Mouse (Mus musculus) intestine, postnatal 0 days (tissue): Measurements from ENCODE around the gene Neu4. TPM values are rescaled to one million over a fixed set of nuclear protein-coding genes. Genes with fewer than 3 reads are reported as not detected.
"Not testable (repeated sequence)": the region's sequence is repeated elsewhere in the genome, so short reads cannot be mapped to it uniquely, and the experiment has no call there.

ENCODE experiments used
- ATAC-seq: fragments of 200-750 bp; cut with Nextera tagmentation; 2 replicates; pipeline ENCODE4 v1.8.0; 2017; ENCODE audit warnings: mild to moderate bottlenecking, moderate TSS enrichment, moderate library complexity
- H3K27ac ChIP-seq: fragments of 300-500 bp; sonication (generic); 2 replicates; pipeline ENCODE4 v1.5.1; 2014; ENCODE audit warnings: mild to moderate bottlenecking, low read depth, low read length, moderate library complexity
- H3K27me3 ChIP-seq: fragments of 300-500 bp; sonication (generic); replicated peaks from 2 replicates; pipeline ENCODE4 v1.6.1; 2014; ENCODE audit warnings: low read length, mixed read lengths; ENCODE audit not compliant: control insufficient read depth, insufficient read depth
- H3K36me3 ChIP-seq: fragments of 300-500 bp; sonication (generic); 2 replicates; pipeline ENCODE4 v1.6.1; 2014; ENCODE audit warnings: mild to moderate bottlenecking, moderate library complexity; ENCODE audit not compliant: control insufficient read depth, insufficient read depth
- H3K4me1 ChIP-seq: fragments of 300-500 bp; sonication (generic); replicated peaks from 2 replicates; pipeline ENCODE4 v1.6.1; 2014; ENCODE audit warnings: antibody characterized with exemption, low read length, mixed read lengths; ENCODE audit not compliant: control insufficient read depth, insufficient read depth
- H3K4me2 ChIP-seq: fragments of 300-500 bp; sonication (generic); replicated peaks from 2 replicates; pipeline ENCODE4 v1.6.1; 2014; ENCODE audit warnings: low read depth, mild to moderate bottlenecking, moderate library complexity
- H3K4me3 ChIP-seq: fragments of 300-500 bp; sonication (generic); 2 replicates; pipeline ENCODE4 v1.5.1; 2014; ENCODE audit warnings: low read depth, low read length
- H3K9ac ChIP-seq: fragments of 300-500 bp; sonication (generic); 2 replicates; pipeline ENCODE4 v1.6.1; 2014; ENCODE audit warnings: mild to moderate bottlenecking, low read depth, low read length
- H3K9me3 ChIP-seq: fragments of 300-500 bp; sonication (generic); 2 replicates; pipeline ENCODE4 v1.6.1; 2016; ENCODE audit warnings: mixed run types; ENCODE audit not compliant: control insufficient read depth
- CTCF ChIP-seq: sonication (generic); IDR thresholded peaks from 2 replicates; pipeline ENCODE4 v1.5.1; 2016; ENCODE audit warnings: low read depth, mild to moderate bottlenecking, control low read depth, antibody characterized with exemption, moderate library complexity
- WGBS: fragments of 180-500 bp; shearing (Covaris S2); extraction: QIAGEN DNeasy Blood & Tissue Kit; methylation state at CpG from one replicate; pipeline ENCODE4 v1.1.7; 2014; 5-methylcytosine and 5-hydroxymethylcytosine counted together
- polyA plus RNA-seq: library from polyadenylated mRNA; unstranded; fragments of >200 nt; fragmentation: Nextera tagmentation; extraction: Ambion mirVana; gene quantifications from 2 replicates; pipeline ENCODE4 v1.2.1, GENCODE M21; 2015

The Neu4 gene
- polyA plus RNA-seq, 1 experiment from 2014 or later, result not detected

GRCm38 (mm10) chr1:94001023-94001422 is 19.2 kb upstream of the Neu4 start:
- Histone ChIP-seq H3K9ac (no peak overlapping the region), H3K4me3 (no peak overlapping the region), H3K27me3 (no peaks in the 10 kb centered on the region), H3K4me1 (no peaks in the 10 kb centered on the region), H3K4me2 (no peak overlapping the region), H3K27ac (no peak overlapping the region), H3K36me3 (no peaks in the 10 kb centered on the region), H3K9me3 (no peaks in the 10 kb centered on the region)
- TF ChIP-seq CTCF, result no peak
- ATAC-seq, result no peak
- WGBS, result 82% methylated on average over 2 of the region's 2 CpGs

GRCm38 (mm10) chr1:94005954-94006506 is 14.2 kb upstream of the Neu4 start:
- H3K36me3 ChIP-seq, H3K9ac ChIP-seq, H3K27me3 ChIP-seq, H3K27ac ChIP-seq, H3K4me3 ChIP-seq, H3K9me3 ChIP-seq, H3K4me1 ChIP-seq, H3K4me2 ChIP-seq: not testable (repeated sequence)
- WGBS, result 52% methylated on average over 2 of the region's 2 CpGs
- 0 out of 2 replicates have a peak, but pooled peaks have one; percentile 22 for ATAC-seq

GRCm38 (mm10) chr1:94008826-94009225 is 11.4 kb upstream of the Neu4 start:
- not testable (repeated sequence) for H3K36me3 ChIP-seq, H3K4me2 ChIP-seq
- WGBS, result 86% methylated on average over 15 of the region's 19 CpGs

GRCm38 (mm10) chr1:94011643-94012042 is 8.6 kb upstream of the Neu4 start:
- Histone ChIP-seq H3K27me3 (no peaks in the 10 kb centered on the region), H3K9ac (no peak overlapping the region), H3K4me1 (no peaks in the 10 kb centered on the region), H3K4me2 (no peak overlapping the region), H3K4me3 (no peak overlapping the region), H3K9me3 (no peaks in the 10 kb centered on the region), H3K36me3 (no peaks in the 10 kb centered on the region), H3K27ac (no peak overlapping the region)
- no peak for ATAC-seq
- TF ChIP-seq CTCF, result peak; percentile 36; the same call in 1 of the 2 replicates
- WGBS, result 56% methylated on average over 3 of the region's 3 CpGs

More at GRCm38 (mm10) chr1:94008826-94009225, 11.4 kb upstream of the Neu4 start:
- H3K9me3 ChIP-seq, H3K4me3 ChIP-seq, H3K9ac ChIP-seq, H3K27ac ChIP-seq, H3K4me1 ChIP-seq, ATAC-seq, H3K27me3 ChIP-seq: not testable (repeated sequence)

GRCm38 (mm10) chr1:94027506-94028108 is 7.4 kb downstream of the Neu4 start:
- Histone ChIP-seq H3K36me3 (no peaks in the 10 kb centered on the region), H3K4me3 (no peak overlapping the region), H3K27ac (no peak overlapping the region), H3K27me3 (no peaks in the 10 kb centered on the region), H3K4me2 (no peak overlapping the region), H3K4me1 (no peaks in the 10 kb centered on the region), H3K9me3 (no peaks in the 10 kb centered on the region), H3K9ac (no peak overlapping the region)
- 65% methylated on average over 12 of the region's 12 CpGs for WGBS
- TF ChIP-seq CTCF, result no peak
- no peak for ATAC-seq

- H3K27me3 ChIP-seq, result no peaks in the 10 kb centered on the region
- no peak for ATAC-seq
- H3K9ac ChIP-seq, result no peak overlapping the region
- no peaks in the 10 kb centered on the region for H3K4me1 ChIP-seq
- no peaks in the 10 kb centered on the region for H3K36me3 ChIP-seq
- no peak overlapping the region for H3K4me2 ChIP-seq
- no peaks in the 10 kb centered on the region for H3K9me3 ChIP-seq
- no peak overlapping the region for H3K27ac ChIP-seq
- TF ChIP-seq CTCF, result no peak
- no peak overlapping the region for H3K4me3 ChIP-seq
- 94% methylated on average over 2 of the region's 2 CpGs for WGBS
Observed at GRCm38 (mm10) chr1:94028741-94029140, 8.5 kb downstream of the Neu4 start.
